In the genomic region with DNA sequence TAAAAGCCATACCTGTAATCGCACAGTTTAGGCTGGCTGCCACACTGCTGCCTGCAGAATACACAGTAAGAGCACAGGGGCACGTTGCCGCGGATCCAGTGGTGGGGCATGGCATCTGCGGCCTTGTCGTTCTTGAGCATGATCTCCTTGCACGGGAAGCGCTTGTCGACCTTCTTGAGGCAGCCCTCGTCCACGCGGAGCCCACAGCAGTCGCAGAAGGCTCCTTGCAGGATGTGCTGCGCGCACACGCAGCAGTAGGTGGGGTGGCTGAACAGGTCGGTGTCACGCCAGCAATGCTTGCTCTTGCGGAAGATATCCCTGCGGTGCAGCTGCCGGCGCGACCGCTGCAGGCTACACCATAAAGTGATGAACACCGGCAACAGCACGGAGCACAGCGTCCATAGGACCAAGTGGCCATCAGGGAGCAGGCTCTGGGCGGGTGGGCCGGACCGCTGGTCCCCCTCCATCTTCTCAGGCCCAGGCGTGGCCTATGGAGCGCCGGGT, we compare ENCODE assay signal across 8 mouse cellular contexts. TPM values are rescaled to one million over a fixed set of nuclear protein-coding genes. Genes with fewer than 3 reads are reported as not detected.
A peak's percentile ranks its signal among the peaks of the same experiment; 100 is the strongest.
DNase-seq lines count a peak whose midpoint lies in the region; ATAC-seq and TF ChIP-seq lines count a peak whose summit lies in the region.

No protein-coding gene starts in this region.

- no peak for TF ChIP-seq POLR2A in embryonic fibroblast, embryonic 13.5 days (IDR thresholded peaks at IDR 0.05; ENCODE audit: low read depth, low read length)

- peak overlapping the region; percentile 96 for H3K9ac ChIP-seq in hindbrain, embryonic 16.5 days (ENCODE audit: low read depth, low read length)
- H3K9ac ChIP-seq in liver, embryonic 16.5 days (ENCODE audit: low read depth, low read length) = peak overlapping the region; percentile 64

- no peak for TF ChIP-seq CTCF in embryonic fibroblast, embryonic 13.5 days (IDR thresholded peaks at IDR 0.05; ENCODE audit: borderline replicate concordance, insufficient read depth, low read length)

- no peaks in the 10 kb centered on the region for H3K27me3 ChIP-seq in hindbrain, embryonic 16.5 days (replicated peaks; ENCODE audit: control insufficient read depth, insufficient read depth, low read length)
- H3K27me3 ChIP-seq in liver, embryonic 16.5 days (ENCODE audit: control insufficient read depth, insufficient read depth, low read depth, low read length) = no peaks in the 10 kb centered on the region

- DNase-seq in heart, adult 9 months (ENCODE audit: low spot score in 2 of 2) = peak; percentile 35 to 38
- DNase-seq in heart, postnatal 25 days (ENCODE audit: low spot score) = no peak
- peak; percentile 43 for DNase-seq in ES-CJ7 (ENCODE audit: low read depth, low spot score)
- DNase-seq in retina, embryonic 14.5 days (ENCODE audit: low spot score) = no peak

- no peak; the same call in 1 of the 2 replicates for ATAC-seq in hindbrain, embryonic 16.5 days
- peak; percentile 38 for ATAC-seq in liver, embryonic 16.5 days (ENCODE audit: low read depth)
- peak; percentile 37 for ATAC-seq in neutrophil, adult 5-6 weeks (ENCODE audit: extremely low read depth, insufficient number of reproducible peaks, low FRiP score, poor library complexity, severe bottlenecking)

- no peaks in the 10 kb centered on the region for H3K9me3 ChIP-seq in hindbrain, embryonic 16.5 days (ENCODE audit: control insufficient read depth, low read length)
- no peaks in the 10 kb centered on the region for H3K9me3 ChIP-seq in liver, embryonic 16.5 days (replicated peaks; ENCODE audit: control insufficient read depth, low read length)

- peak overlapping the region; percentile 67 for H3K4me3 ChIP-seq in embryonic fibroblast, embryonic 13.5 days (ENCODE audit: insufficient read depth, low read length)
- H3K4me3 ChIP-seq in hindbrain, embryonic 16.5 days (ENCODE audit: low read length) = peak overlapping the region; percentile 96
- H3K4me3 ChIP-seq in liver, embryonic 16.5 days (ENCODE audit: low read depth, low read length) = peak overlapping the region; percentile 71

- no peaks in the 10 kb centered on the region for H3K36me3 ChIP-seq in hindbrain, embryonic 16.5 days (ENCODE audit: control insufficient read depth, insufficient read depth, low read length)
- no peaks in the 10 kb centered on the region for H3K36me3 ChIP-seq in liver, embryonic 16.5 days (ENCODE audit: control insufficient read depth, insufficient read depth)

- no peak overlapping the region for H3K27ac ChIP-seq in embryonic fibroblast, embryonic 13.5 days (ENCODE audit: insufficient read depth, low read length)
- H3K27ac ChIP-seq in hindbrain, embryonic 16.5 days (ENCODE audit: low read depth, low read length) = peak overlapping the region; percentile 78
- H3K27ac ChIP-seq in liver, embryonic 16.5 days (ENCODE audit: low read length) = no peak overlapping the region

- 0% methylated on average over 33 of the region's 33 CpGs for WGBS in hindbrain, embryonic 16.5 days
- WGBS in liver, embryonic 16.5 days (ENCODE audit: insufficient replicate concordance) = under 1% methylated on average over 33 of the region's 33 CpGs

- H3K4me1 ChIP-seq in embryonic fibroblast, embryonic 13.5 days (ENCODE audit: control insufficient read depth, insufficient read depth, low read length) = 0 out of 2 replicates have a peak, but pooled peaks cover 7% of the 10 kb centered on the region
- peaks cover 19% of the 10 kb centered on the region for H3K4me1 ChIP-seq in hindbrain, embryonic 16.5 days (ENCODE audit: control insufficient read depth, insufficient read depth, low read depth, low read length)
- peaks cover 25% of the 10 kb centered on the region for H3K4me1 ChIP-seq in liver, embryonic 16.5 days (ENCODE audit: control insufficient read depth, low read depth, low read length)

- intact Hi-C loops in heart, postnatal 25 days (cut with DNase I) = loop anchor here (2.0 kb wide), 1 partner anchor 59 kb away; no protein-coding TSS in a partner anchor

- H3K4me2 ChIP-seq in hindbrain, embryonic 16.5 days (ENCODE audit: low read length) = peak overlapping the region; percentile 84
- peak overlapping the region; percentile 98 for H3K4me2 ChIP-seq in liver, embryonic 16.5 days (ENCODE audit: low read depth, low read length)

RNA-seq across cellular contexts. Expression of gene Dgke, which starts 6.7 kb away (rescaled TPM):
- 10 to 100 TPM in 1 of 2 experiments, 1 to 10 TPM in 1; 9.4 to 10.6 TPM for total RNA-seq in heart, postnatal 25 days (2021)
- polyA plus RNA-seq in embryonic fibroblast, embryonic 13.5 days (2011; ENCODE audit: insufficient read length, low read depth, missing spikeins) = 7.3 and 7.8 TPM in 2 replicates
- 16.4 and 16.7 TPM in 2 replicates for polyA plus RNA-seq in hindbrain, embryonic 16.5 days (2015; fragmentation: Nextera tagmentation; extraction: Ambion mirVana)
- 0.47 and 0.68 TPM in 2 replicates for polyA plus RNA-seq in liver, embryonic 16.5 days (2015; fragmentation: Nextera tagmentation; extraction: Ambion mirVana)
- 9.7 and 9.9 TPM in 2 replicates for total RNA-seq in neutrophil, adult 5-6 weeks (2017)

RNA-seq across cellular contexts. Expression of gene Gm525, which starts 13.7 kb away (rescaled TPM):
- not detected for total RNA-seq in heart, postnatal 25 days (2021)
- polyA plus RNA-seq in embryonic fibroblast, embryonic 13.5 days (2011; ENCODE audit: insufficient read length, low read depth, missing spikeins) = not detected in 2 replicates
- not detected in 2 replicates for polyA plus RNA-seq in hindbrain, embryonic 16.5 days (2015; fragmentation: Nextera tagmentation; extraction: Ambion mirVana)
- 0.18 and 0.32 TPM in 2 replicates for polyA plus RNA-seq in liver, embryonic 16.5 days (2015; fragmentation: Nextera tagmentation; extraction: Ambion mirVana)
- not detected in 2 replicates for total RNA-seq in neutrophil, adult 5-6 weeks (2017)

Comparison
In these comparisons a context has a peak if more than half of its experiments do, and no peak if none do; other contexts are left out.
1. DNase-seq: peak in heart, adult 9 months (2 of 2) and ES-CJ7 (single experiment); none in heart, postnatal 25 days (single experiment) and retina, embryonic 14.5 days (single experiment).
2. Peak in every context shown above with its lines, with median percentiles within 50 percentile points of each other: H3K4me3 ChIP-seq.